Mouse (Mus musculus) hematopoietic stem cell, adult 5-6 weeks (primary cell): ENCODE measurements around the gene Bpifb3. TPM values are rescaled to one million over a fixed set of nuclear protein-coding genes. Genes with fewer than 3 reads are reported as not detected.

Experiments used
- ATAC-seq, 2 experiments: fragments of 125-278 bp in 1 of 2; replicated peaks in 1 of 2; 2 replicates each; pipeline ENCODE4 v1.8.0; 2016 to 2017; ENCODE audit warnings: inconsistent platforms in 2 of 2, mild to moderate bottlenecking in 2 of 2, moderate number of reproducible peaks in 2 of 2, low read depth in 1 of 2, moderate TSS enrichment in 1 of 2; ENCODE audit not compliant: low FRiP score in 2 of 2, poor library complexity in 2 of 2, severe bottlenecking in 2 of 2, insufficient read depth in 1 of 2, low TSS enrichment in 1 of 2
- total RNA-seq: library from RNA; stranded (forward); fragments of 172-1452, 232-1000 nt; gene quantifications from 2 replicates; pipeline ENCODE4 v1.2.3, GENCODE M21; 2017

Bpifb3 gene
- not detected in 2 replicates for total RNA-seq

- ATAC-seq, result no peak
These were observed at the start of gene Bpifb3 for GRCm38 (mm10) chr2:153917930-153918329. Gene Bpifb3 (plus strand): TSS chr2:153918230.

- ATAC-seq, result no peak
These were observed 47.0 kb upstream of the Bpifb3 start, which contains the start of gene Sun5 for GRCm38 (mm10) chr2:153870984-153871383. Gene Sun5 (minus strand): TSS chr2:153871084.

GRCm38 (mm10) chr2:153874745-153875144 is 43.3 kb upstream of the Bpifb3 start, which contains the start of gene Bpifb2:
Gene Bpifb2 (plus strand): TSS chr2:153875045.
- ATAC-seq, result no peak

- no peak for ATAC-seq
These were observed 18.9 kb upstream of the Bpifb3 start for GRCm38 (mm10) chr2:153899111-153899510.

GRCm38 (mm10) chr2:153900088-153900487 is 17.9 kb upstream of the Bpifb3 start, which contains the start of gene Bpifb6:
Gene Bpifb6 (plus strand): TSS chr2:153900388.
- no peak for ATAC-seq

GRCm38 (mm10) chr2:153902726-153903125 is 15.3 kb upstream of the Bpifb3 start:
- ATAC-seq, result no peak

GRCm38 (mm10) chr2:153906626-153907025 is 11.4 kb upstream of the Bpifb3 start:
- no peak for ATAC-seq

GRCm38 (mm10) chr2:153914151-153914550 is 3.9 kb upstream of the Bpifb3 start:
- peak in 1 of 2 experiments; percentile 8; a peak in 1 of 4 replicates for ATAC-seq

- no peak for ATAC-seq
These were observed 3.2 kb downstream of the Bpifb3 start for GRCm38 (mm10) chr2:153921246-153921645.

- peak; percentile 70 to 82 for ATAC-seq
These were observed 11.9 kb downstream of the Bpifb3 start for GRCm38 (mm10) chr2:153929871-153930413.

GRCm38 (mm10) chr2:153931125-153931524 is 13.1 kb downstream of the Bpifb3 start:
- no peak for ATAC-seq

- ATAC-seq, result no peak
These were observed 15.3 kb downstream of the Bpifb3 start for GRCm38 (mm10) chr2:153933311-153933710.

GRCm38 (mm10) chr2:153935348-153935747 is 17.3 kb downstream of the Bpifb3 start:
- no peak for ATAC-seq

GRCm38 (mm10) chr2:153937843-153938242 is 19.8 kb downstream of the Bpifb3 start, which contains the start of gene Bpifb4:
Gene Bpifb4 (plus strand): TSS chr2:153938212.
- peak; percentile 51 to 64 for ATAC-seq

GRCm38 (mm10) chr2:153943537-153943936 is 25.5 kb downstream of the Bpifb3 start:
- ATAC-seq, result peak in 1 of 2 experiments; percentile 46; a peak in 1 of 4 replicates

- ATAC-seq, result no peak
These were observed 26.5 kb downstream of the Bpifb3 start for GRCm38 (mm10) chr2:153944567-153944966.

- peak in 1 of 2 experiments; percentile 65; a peak in 3 of 4 replicates for ATAC-seq
These were observed 34.9 kb downstream of the Bpifb3 start for GRCm38 (mm10) chr2:153952897-153953296.

- peak; percentile 66 to 81; a peak in 3 of 4 replicates for ATAC-seq
These were observed 35.8 kb downstream of the Bpifb3 start for GRCm38 (mm10) chr2:153953836-153954235.

GRCm38 (mm10) chr2:153962821-153963331 is 44.8 kb downstream of the Bpifb3 start:
- no peak for ATAC-seq
